Mouse (Mus musculus): ENCODE data around the gene 4930579F01Rik.

DNA sequence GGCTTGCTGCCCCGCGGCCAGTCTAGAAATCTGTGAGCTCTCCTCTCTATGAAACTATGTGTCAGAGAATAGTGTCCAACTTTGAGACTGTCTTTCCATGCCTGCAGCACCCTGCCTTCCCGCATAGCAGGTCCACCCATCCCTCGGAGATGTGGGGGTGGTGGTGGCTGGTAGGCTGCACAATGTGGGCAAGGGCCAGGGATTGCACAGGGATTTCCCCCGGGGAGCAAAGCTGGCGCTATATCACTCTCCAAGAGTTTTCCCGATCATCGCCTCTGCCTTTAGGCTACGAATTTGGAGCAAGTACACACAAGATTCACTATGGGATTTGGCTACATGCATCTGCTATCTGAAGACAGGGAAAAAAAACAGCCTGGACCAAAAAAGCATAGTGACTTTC, 3.9 kb upstream of the 4930579F01Rik start:
- TF ChIP-seq POLR2A (IDR thresholded peaks at IDR 0.05; ENCODE audit: control insufficient read depth, extremely low read depth, insufficient read depth, low read length, poor library complexity) (no peak), CTCF (IDR thresholded peaks at IDR 0.05; ENCODE audit: borderline replicate concordance, control insufficient read depth, extremely low read depth, insufficient read depth, low read length, poor library complexity) (no peak)

Measured in thymus, adult 2 months (tissue).